Mouse (Mus musculus) heart, postnatal 0 days (tissue): ENCODE results near the gene Elane. TPM values are rescaled to one million over a fixed set of nuclear protein-coding genes. Genes with fewer than 3 reads are reported as not detected.

Experiments
- ATAC-seq: fragments of 200-750 bp; cut with Nextera tagmentation; 2 replicates; pipeline ENCODE4 v1.8.0; 2017; ENCODE audit warnings: low read depth, moderate number of reproducible peaks, moderate library complexity; ENCODE audit not compliant: insufficient read depth
- DNase-seq: peaks from one replicate; pipeline ENCODE4 v3.0.0-alpha.2; 2016; ENCODE audit warnings: low spot score
- H3K27ac ChIP-seq: fragments of 300-500 bp; sonication (generic); 2 replicates; pipeline ENCODE4 v1.5.1; 2014; ENCODE audit warnings: low read depth, mild to moderate bottlenecking
- H3K27me3 ChIP-seq: fragments of 300-500 bp; sonication (generic); 2 replicates; pipeline ENCODE4 v1.6.1; 2014; ENCODE audit warnings: low read length, mixed read lengths; ENCODE audit not compliant: control insufficient read depth, insufficient read depth
- H3K36me3 ChIP-seq: fragments of 300-500 bp; sonication (generic); replicated peaks from 2 replicates; pipeline ENCODE4 v1.6.1; 2014; ENCODE audit warnings: low read length, mixed read lengths; ENCODE audit not compliant: control insufficient read depth, insufficient read depth
- H3K4me1 ChIP-seq: fragments of 300-500 bp; sonication (generic); 2 replicates; pipeline ENCODE4 v1.6.1; 2014; ENCODE audit warnings: antibody characterized with exemption; ENCODE audit not compliant: control insufficient read depth, insufficient read depth
- H3K4me2 ChIP-seq: fragments of 300-500 bp; sonication (generic); 2 replicates; pipeline ENCODE4 v1.6.1; 2014; ENCODE audit warnings: low read depth, mild to moderate bottlenecking, low read length, moderate library complexity
- H3K4me3 ChIP-seq: fragments of 300-500 bp; sonication (generic); 2 replicates; pipeline ENCODE4 v1.5.1; 2014; ENCODE audit warnings: low read depth, low read length
- H3K9ac ChIP-seq: fragments of 300-500 bp; sonication (generic); replicated peaks from 2 replicates; pipeline ENCODE4 v1.6.1; 2014; ENCODE audit warnings: low read depth, low read length, mixed read lengths
- H3K9me3 ChIP-seq: fragments of 300-500 bp; sonication (generic); replicated peaks from 2 replicates; pipeline ENCODE4 v1.6.1; 2016; ENCODE audit warnings: low read length; ENCODE audit not compliant: control insufficient read depth
- CTCF ChIP-seq: IDR thresholded peaks from 2 replicates; pipeline ENCODE4 v1.5.1; 2016; ENCODE audit warnings: antibody characterized with exemption, control low read depth, low read depth
- EP300 ChIP-seq: IDR thresholded peaks from 2 replicates; pipeline ENCODE4 v1.6.1; 2016; ENCODE audit warnings: antibody characterized with exemption, low read depth
- WGBS: fragments of 180-500 bp; shearing (Covaris S2); extraction: QIAGEN DNeasy Blood & Tissue Kit; methylation state at CpG from one replicate; pipeline ENCODE4 v1.1.7; 2014; 5-methylcytosine and 5-hydroxymethylcytosine counted together
- polyA plus RNA-seq: library from polyadenylated mRNA; unstranded; fragments of >200 nt; fragmentation: Nextera tagmentation; extraction: Ambion mirVana; gene quantifications from 2 replicates; pipeline ENCODE4 v1.2.1, GENCODE M21; 2015
- total RNA-seq: library from RNA; depleted of rRNA; stranded (reverse); fragments of >200 nt; gene quantifications from 2 replicates; pipeline ENCODE4 v1.2.3, GENCODE M21; 2014; ENCODE audit warnings: low replicate concordance

The Elane gene
- total and polyA plus RNA-seq, 2 experiments from 2014 or later = not detected

DNA sequence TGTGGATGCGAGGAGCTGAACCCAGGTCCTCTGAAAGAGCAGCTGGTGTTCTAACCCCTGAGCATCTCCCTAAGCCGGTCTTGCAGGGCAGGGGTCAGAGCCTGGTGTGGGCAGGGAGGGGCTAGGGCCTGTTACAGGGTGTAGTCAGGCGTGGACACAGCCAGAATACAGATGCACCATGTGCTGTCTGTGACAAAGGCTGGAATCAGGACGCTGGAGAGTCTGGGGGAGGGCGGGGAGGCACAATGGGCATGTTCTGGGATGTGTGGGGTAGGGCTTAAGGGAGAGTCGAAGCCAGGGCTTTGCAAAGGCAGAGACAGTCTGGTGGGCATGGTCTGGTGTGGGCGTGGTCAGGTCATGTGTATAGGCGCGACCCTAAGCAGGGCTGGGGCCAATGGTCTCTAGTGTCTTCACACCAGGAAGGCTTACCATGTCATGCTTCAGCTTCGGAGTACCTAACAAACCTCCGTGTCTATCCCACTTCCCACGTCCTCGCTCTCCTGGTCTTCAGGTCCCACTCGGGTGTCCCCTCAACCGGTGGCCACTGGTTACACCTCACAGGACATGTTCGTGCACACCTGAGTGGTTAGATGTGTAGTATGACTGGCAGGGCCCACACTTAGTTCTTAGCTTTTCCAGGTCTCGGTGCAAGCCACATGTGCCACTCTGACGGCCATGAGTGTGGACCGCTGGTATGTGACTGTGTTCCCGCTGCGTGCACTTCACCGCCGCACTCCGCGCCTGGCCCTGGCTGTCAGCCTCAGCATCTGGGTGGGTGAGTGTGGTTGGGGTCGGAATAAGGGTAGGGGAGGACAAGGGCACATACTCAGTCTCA, 34.2 kb downstream of the Elane start:
- H3K9me3 ChIP-seq = no peaks in the 10 kb centered on the region
- WGBS = 27% methylated on average over 26 of the region's 26 CpGs
- H3K4me1 ChIP-seq = peaks cover 17% of the 10 kb centered on the region
- no peak overlapping the region for H3K27ac ChIP-seq
- peaks cover 61% of the 10 kb centered on the region for H3K27me3 ChIP-seq
- DNase-seq (no peak), ATAC-seq (no peak)
- H3K4me3 ChIP-seq = peak overlapping the region; percentile 12; the same call in 1 of the 2 replicates
- TF ChIP-seq EP300 = no peak
- no peak for TF ChIP-seq CTCF
- no peak overlapping the region for H3K9ac ChIP-seq
- no peaks in the 10 kb centered on the region for H3K36me3 ChIP-seq
- H3K4me2 ChIP-seq = no peak overlapping the region

DNA sequence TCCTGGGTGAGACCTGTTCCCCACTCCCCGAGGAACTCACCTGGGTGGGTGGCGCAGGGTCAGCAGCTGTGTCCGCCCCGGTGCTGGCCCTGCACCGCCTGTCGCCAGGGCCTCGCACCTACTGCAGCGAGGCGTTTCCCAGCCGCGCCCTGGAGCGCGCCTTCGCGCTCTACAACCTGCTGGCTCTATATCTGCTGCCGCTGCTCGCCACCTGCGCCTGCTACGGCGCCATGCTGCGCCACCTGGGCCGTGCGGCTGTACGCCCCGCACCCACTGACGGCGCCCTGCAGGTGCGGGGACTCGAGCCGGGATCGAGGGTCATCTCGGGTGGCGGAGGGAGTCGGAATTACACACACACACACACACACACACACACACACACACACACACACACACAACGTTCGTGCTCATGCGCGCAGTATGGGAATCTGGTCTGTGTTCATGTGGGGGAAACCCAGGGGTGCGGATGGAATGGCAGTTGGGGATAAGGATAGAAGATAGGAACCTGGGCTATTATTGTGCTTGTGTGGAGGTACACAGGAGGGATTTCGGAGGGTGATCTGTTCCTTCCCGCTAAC, 35.0 kb downstream of the Elane start, which contains the start of gene R3hdm4:
R3hdm4 (minus strand) TSS at position 251 of the 578 bp plus-strand sequence.
- H3K4me3 ChIP-seq = peak within 1 kb of the TSS; percentile 12
- ATAC-seq = no peak
- H3K4me2 ChIP-seq = peak within 1 kb of the TSS; percentile 43
- H3K9ac ChIP-seq = no peak within 1 kb of the TSS
- 7% methylated on average over 34 of the region's 41 CpGs for WGBS
- H3K9me3 ChIP-seq = no peaks in the 10 kb centered on the region
- H3K4me1 ChIP-seq = peaks cover 14% of the 10 kb centered on the region
- no peak for DNase-seq
- no peaks in the 10 kb centered on the region for H3K36me3 ChIP-seq
- H3K27me3 ChIP-seq = peaks cover 61% of the 10 kb centered on the region
- TF ChIP-seq EP300 = no peak
- H3K27ac ChIP-seq = no peak within 1 kb of the TSS

DNA sequence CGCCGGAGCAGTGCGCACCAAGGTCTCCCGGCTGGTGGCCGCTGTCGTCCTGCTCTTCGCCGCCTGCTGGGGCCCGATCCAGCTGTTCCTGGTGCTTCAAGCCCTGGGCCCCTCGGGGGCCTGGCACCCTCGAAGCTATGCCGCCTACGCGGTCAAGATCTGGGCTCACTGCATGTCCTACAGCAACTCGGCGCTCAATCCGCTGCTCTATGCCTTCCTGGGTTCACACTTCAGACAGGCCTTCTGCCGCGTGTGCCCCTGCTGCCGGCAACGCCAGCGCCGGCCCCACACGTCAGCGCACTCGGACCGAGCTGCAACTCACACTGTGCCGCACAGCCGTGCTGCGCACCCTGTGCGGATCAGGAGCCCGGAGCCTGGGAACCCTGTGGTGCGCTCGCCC, 35.5 kb downstream of the Elane start:
- H3K9ac ChIP-seq = no peak overlapping the region
- peak overlapping the region; percentile 43 for H3K4me2 ChIP-seq
- no peaks in the 10 kb centered on the region for H3K36me3 ChIP-seq
- ATAC-seq (no peak), DNase-seq (no peak)
- peak overlapping the region; percentile 12 for H3K4me3 ChIP-seq
- no peak overlapping the region for H3K27ac ChIP-seq
- 3% methylated on average over 34 of the region's 34 CpGs for whole genome bisulfite sequencing
- peaks cover 61% of the 10 kb centered on the region for H3K27me3 ChIP-seq
- H3K4me1 ChIP-seq = peaks cover 16% of the 10 kb centered on the region; the same call in 1 of the 2 replicates
- no peaks in the 10 kb centered on the region for H3K9me3 ChIP-seq
- TF ChIP-seq EP300 = no peak
- TF ChIP-seq CTCF = no peak

DNA sequence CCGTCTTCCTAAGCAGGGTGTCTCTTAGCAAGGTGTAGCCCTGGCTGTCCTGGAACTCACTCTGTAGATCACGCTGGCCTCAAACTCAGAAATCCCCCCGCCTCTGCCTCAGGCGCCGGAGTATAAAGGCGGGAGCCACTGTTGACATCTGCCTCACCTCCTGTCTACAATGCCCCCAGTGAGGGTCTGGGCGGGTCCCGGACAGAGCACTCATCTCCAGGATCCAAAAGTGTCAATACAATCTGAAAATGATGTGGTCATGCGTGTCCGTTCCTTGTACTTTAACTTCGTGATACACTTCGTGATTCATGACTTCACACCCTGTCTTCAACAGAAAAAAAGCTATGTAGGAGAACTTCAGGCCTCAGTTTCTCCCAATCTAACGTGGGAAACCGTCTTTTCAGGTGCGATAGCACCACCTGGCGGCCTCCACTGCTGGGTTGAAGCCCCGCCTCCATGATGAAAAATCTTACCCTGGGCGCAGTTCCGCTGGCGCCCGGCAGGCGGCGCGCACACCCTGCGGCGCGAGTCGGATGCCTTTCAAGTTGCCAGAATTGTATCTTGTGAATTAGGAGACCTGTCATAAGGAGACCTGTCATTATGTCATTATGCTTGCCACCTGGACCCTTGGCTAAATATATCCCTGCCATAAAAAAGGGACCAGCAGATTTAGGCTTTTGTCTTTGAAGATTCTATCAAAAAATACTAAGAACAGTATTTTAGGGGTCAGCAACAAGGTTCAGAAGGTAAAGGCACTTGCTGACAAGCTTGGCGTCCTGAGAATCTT, 39.1 kb downstream of the Elane start:
- Histone ChIP-seq H3K9me3 (no peaks in the 10 kb centered on the region), H3K4me3 (no peak overlapping the region)
- 9% methylated on average over 29 of the region's 29 CpGs for WGBS

DNA sequence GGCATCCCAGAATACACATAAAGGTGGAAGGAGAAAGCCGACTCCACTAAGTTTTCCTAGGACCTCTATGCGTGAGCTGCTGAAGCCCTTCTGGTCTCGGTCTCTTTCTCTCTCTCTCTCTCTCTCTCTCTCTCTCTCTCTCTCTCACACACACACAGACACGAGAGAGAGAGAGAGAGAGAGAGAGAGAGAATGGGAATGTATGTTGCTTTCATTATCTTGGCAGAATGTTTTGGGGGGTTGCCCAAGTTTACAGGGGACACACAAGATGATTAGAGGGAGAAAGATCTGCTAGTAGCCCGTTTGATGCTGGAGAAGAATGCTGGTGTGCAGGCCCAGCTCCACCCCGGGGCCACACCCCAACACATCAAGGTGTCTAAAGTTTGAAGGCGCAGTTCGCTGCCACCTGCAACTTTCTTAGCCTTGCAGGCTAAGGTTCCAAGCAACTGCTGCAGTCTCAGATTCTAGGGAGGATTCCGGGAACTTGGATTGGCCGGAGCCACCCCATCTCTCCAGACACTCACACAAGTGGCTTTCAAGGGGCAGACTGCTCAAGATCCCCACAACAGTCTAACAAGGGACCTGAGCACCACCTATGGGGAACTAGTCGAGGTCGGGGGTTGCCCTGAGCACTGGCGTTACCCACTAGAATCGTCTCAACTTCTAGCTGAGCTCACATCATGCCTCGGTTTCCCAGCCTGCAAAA, 39.9 kb downstream of the Elane start:
- ATAC-seq (no peak), DNase-seq (no peak)
- H3K4me1 ChIP-seq = peaks cover 23% of the 10 kb centered on the region; the same call in 1 of the 2 replicates
- 0 out of 2 replicates have a peak, but pooled peaks cover 3% of the 10 kb centered on the region for H3K36me3 ChIP-seq
- H3K27ac ChIP-seq = no peak overlapping the region
- H3K9ac ChIP-seq = peak overlapping the region; percentile 86
- H3K4me3 ChIP-seq = peak overlapping the region; percentile 88
- no peak for TF ChIP-seq EP300
- no peak for TF ChIP-seq CTCF
- 6% methylated on average over 14 of the region's 15 CpGs for WGBS
- H3K9me3 ChIP-seq = no peaks in the 10 kb centered on the region
- H3K4me2 ChIP-seq = peak overlapping the region; percentile 95
- H3K27me3 ChIP-seq = peaks cover 24% of the 10 kb centered on the region

More for the DNA sequence above, 39.1 kb downstream of the Elane start:
- peak; percentile 84 for DNase-seq
- Histone ChIP-seq H3K27me3 (peaks cover 32% of the 10 kb centered on the region), H3K27ac (no peak overlapping the region), H3K4me1 (peaks cover 23% of the 10 kb centered on the region; the same call in 1 of the 2 replicates), H3K9ac (no peak overlapping the region), H3K4me2 (peak overlapping the region; percentile 95), H3K36me3 (no peaks in the 10 kb centered on the region)
- TF ChIP-seq EP300 (no peak), CTCF (peak; percentile 99)
- peak; percentile 8; the same call in 1 of the 2 replicates for ATAC-seq
